Mouse (Mus musculus) limb, embryonic 11.5 days (tissue): ENCODE data around the gene Gpn2. TPM values are rescaled to one million over a fixed set of nuclear protein-coding genes. Genes with fewer than 3 reads are reported as not detected.

Experiments
- microRNA-seq: library from miRNA; unstranded; fragments of <30 nt; microRNA quantifications from one replicate; pipeline ENCODE4, GENCODE M21; 2016
- polyA plus RNA-seq: library from polyadenylated mRNA; unstranded; fragments of >200 nt; fragmentation: Nextera tagmentation; extraction: Ambion mirVana; gene quantifications from 2 replicates; pipeline ENCODE4 v1.2.1, GENCODE M21; 2014

The Gpn2 gene
- polyA plus RNA-seq, 1 experiment from 2014 or later, result 26.6 TPM

Small RNAs within 50 kb of the gene (microRNA-seq; reads per million reads assigned to microRNA genes)
- gene Gm23158, result not detected

Other genes with a start within 250 kb of the Gpn2 start
- gene Wdtc1, start 230.9 kb upstream of the Gpn2 start, polyA plus RNA-seq, result 17.4 TPM in 2 replicates
- gene Slc9a1, start 214.7 kb upstream of the Gpn2 start, polyA plus RNA-seq, result 8.0 and 8.5 TPM in 2 replicates
- gene Tent5b, start 104.2 kb upstream of the Gpn2 start, polyA plus RNA-seq, result 0.51 and 0.71 TPM in 2 replicates
- 1.5 and 1.9 TPM in 2 replicates for gene Trnp1, start 85.8 kb upstream of the Gpn2 start, polyA plus RNA-seq
- 3.8 and 5.8 TPM in 2 replicates for gene Kdf1, start 65.4 kb upstream of the Gpn2 start, polyA plus RNA-seq
- 354 and 372 TPM in 2 replicates for gene Nudc, start 38.4 kb upstream of the Gpn2 start, polyA plus RNA-seq
- gene Nr0b2, start 31.0 kb upstream of the Gpn2 start, polyA plus RNA-seq, result not detected in 2 replicates
- gene Gpatch3, start 9.6 kb upstream of the Gpn2 start, polyA plus RNA-seq, result 9.0 and 10.3 TPM in 2 replicates
- gene Sfn, start 17.8 kb downstream of the Gpn2 start, polyA plus RNA-seq, result 34.9 and 45.1 TPM in 2 replicates
- gene Zdhhc18, start 65.8 kb downstream of the Gpn2 start, polyA plus RNA-seq, result 2.7 and 4.9 TPM in 2 replicates
- gene Pigv, start 88.3 kb downstream of the Gpn2 start, polyA plus RNA-seq, result 13.2 and 16.8 TPM in 2 replicates
- gene Arid1a, start 172.4 kb downstream of the Gpn2 start, polyA plus RNA-seq, result 46.2 and 50.3 TPM in 2 replicates